Mouse (Mus musculus) frontal cortex, postnatal 10 days (tissue): ENCODE measurements around the gene Tbc1d16.

Source experiments
- DNase-seq, 2 experiments: peaks; one replicate each; pipeline ENCODE4 v3.0.0; 2022; ENCODE audit warnings: low spot score in 2 of 2, mixed read lengths in 1 of 2

The Tbc1d16 gene

GRCm38 (mm10) chr11:119144801-119145475 is 83.4 kb downstream of the Tbc1d16 start:
- DNase-seq, result no peak

- no peak for DNase-seq
These were observed 84.8 kb downstream of the Tbc1d16 start for GRCm38 (mm10) chr11:119143376-119144002.

GRCm38 (mm10) chr11:119142615-119143014 is 85.7 kb downstream of the Tbc1d16 start:
- DNase-seq, result no peak

- no peak for DNase-seq
These were observed 89.3 kb downstream of the Tbc1d16 start for GRCm38 (mm10) chr11:119139026-119139425.

- no peak for DNase-seq
These were observed 90.1 kb downstream of the Tbc1d16 start for GRCm38 (mm10) chr11:119138205-119138604.

- DNase-seq, result no peak
These were observed 93.7 kb downstream of the Tbc1d16 start for GRCm38 (mm10) chr11:119134586-119134985.

- peak; percentile 40 to 49 for DNase-seq
These were observed 94.7 kb downstream of the Tbc1d16 start for GRCm38 (mm10) chr11:119133437-119134221.

- DNase-seq, result no peak
These were observed 95.9 kb downstream of the Tbc1d16 start for GRCm38 (mm10) chr11:119132198-119133035.

- DNase-seq, result no peak
These were observed 98.1 kb downstream of the Tbc1d16 start for GRCm38 (mm10) chr11:119130081-119130765.

GRCm38 (mm10) chr11:119129281-119130058 is 98.8 kb downstream of the Tbc1d16 start:
- no peak for DNase-seq

- DNase-seq, result no peak
These were observed 99.5 kb downstream of the Tbc1d16 start for GRCm38 (mm10) chr11:119128668-119129280.

GRCm38 (mm10) chr11:119127686-119128473 is 100.4 kb downstream of the Tbc1d16 start:
- no peak for DNase-seq

GRCm38 (mm10) chr11:119127147-119127546 is 101.2 kb downstream of the Tbc1d16 start:
- DNase-seq, result no peak

- peak; percentile 58 to 60 for DNase-seq
These were observed 102.1 kb downstream of the Tbc1d16 start for GRCm38 (mm10) chr11:119125929-119126861.

- no peak for DNase-seq
These were observed 103.8 kb downstream of the Tbc1d16 start for GRCm38 (mm10) chr11:119124536-119124935.

GRCm38 (mm10) chr11:119123522-119124319 is 104.6 kb downstream of the Tbc1d16 start:
- no peak for DNase-seq

GRCm38 (mm10) chr11:119122396-119122795 is 105.9 kb downstream of the Tbc1d16 start:
- DNase-seq, result no peak
